Mouse (Mus musculus) olfactory bulb, adult 2 months (tissue): Measurements from ENCODE around the gene Atp8b3. TPM values are rescaled to one million over a fixed set of nuclear protein-coding genes. Genes with fewer than 3 reads are reported as not detected.

Source experiments
- H3K27ac ChIP-seq: fragments of 200-500 bp; 2 replicates; pipeline ENCODE4 v1.5.1; 2012; ENCODE audit warnings: low read depth, low read length; ENCODE audit not compliant: insufficient read depth
- H3K4me1 ChIP-seq: fragments of 200-500 bp; 2 replicates; pipeline ENCODE4 v1.6.1; 2012; ENCODE audit warnings: low read length; ENCODE audit not compliant: control insufficient read depth, insufficient read depth
- H3K4me3 ChIP-seq: fragments of 200-500 bp; 2 replicates; pipeline ENCODE4 v1.5.1; 2012; ENCODE audit warnings: mild to moderate bottlenecking, low read depth, low read length, moderate library complexity; ENCODE audit not compliant: insufficient read depth
- CTCF ChIP-seq: fragments of 200-500 bp; IDR thresholded peaks from 2 replicates; pipeline ENCODE4 v1.5.1; 2012; ENCODE audit warnings: low read depth, mild to moderate bottlenecking, low read length, moderate library complexity; ENCODE audit not compliant: insufficient read depth
- POLR2A ChIP-seq: fragments of 200-500 bp; IDR thresholded peaks from 2 replicates; pipeline ENCODE4 v1.6.1; 2012; ENCODE audit warnings: mild to moderate bottlenecking, low read depth, low read length, moderate library complexity; ENCODE audit not compliant: insufficient read depth
- WGBS: fragments of 180-500 bp; shearing (Covaris S2); methylation state at CpG from one replicate; pipeline ENCODE4 v1.1.7; 2018; 5-methylcytosine and 5-hydroxymethylcytosine counted together
- polyA plus RNA-seq: library from polyadenylated mRNA; stranded (reverse); fragments of >200 nt; gene quantifications from 2 replicates; pipeline ENCODE4 v1.2.4, GENCODE M21; 2012; ENCODE audit warnings: low replicate concordance; ENCODE audit not compliant: missing spikeins, insufficient read depth, insufficient read length

Gene Atp8b3
- polyA plus RNA-seq, 1 experiment, result not detected

DNA sequence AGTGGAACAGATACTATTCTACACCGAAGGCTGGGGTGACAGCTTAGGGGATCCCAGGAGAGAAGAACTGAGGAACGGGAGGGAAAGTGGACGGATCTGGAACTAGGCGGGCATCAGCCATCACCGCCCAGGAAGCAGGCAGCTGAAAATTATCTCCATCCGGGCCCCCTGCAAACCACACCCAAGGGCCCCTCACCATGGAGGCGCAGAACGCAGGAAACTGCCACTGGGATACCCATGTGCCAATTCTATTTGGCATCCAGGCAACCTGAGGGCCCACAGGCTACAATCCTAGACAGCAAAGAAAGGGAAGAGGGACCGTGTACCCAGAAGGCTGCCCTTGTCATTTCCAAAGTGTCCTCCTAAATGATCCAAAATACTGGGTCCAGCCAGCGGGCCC is 31.5 kb upstream of the Atp8b3 start:
- 75% methylated on average over 10 of the region's 10 CpGs for WGBS
- Histone ChIP-seq H3K27ac (peak overlapping the region; percentile 94), H3K4me1 (peaks cover 86% of the 10 kb centered on the region), H3K4me3 (peak overlapping the region; percentile 20; the same call in 1 of the 2 replicates)
- TF ChIP-seq POLR2A (no peak), CTCF (no peak)

DNA sequence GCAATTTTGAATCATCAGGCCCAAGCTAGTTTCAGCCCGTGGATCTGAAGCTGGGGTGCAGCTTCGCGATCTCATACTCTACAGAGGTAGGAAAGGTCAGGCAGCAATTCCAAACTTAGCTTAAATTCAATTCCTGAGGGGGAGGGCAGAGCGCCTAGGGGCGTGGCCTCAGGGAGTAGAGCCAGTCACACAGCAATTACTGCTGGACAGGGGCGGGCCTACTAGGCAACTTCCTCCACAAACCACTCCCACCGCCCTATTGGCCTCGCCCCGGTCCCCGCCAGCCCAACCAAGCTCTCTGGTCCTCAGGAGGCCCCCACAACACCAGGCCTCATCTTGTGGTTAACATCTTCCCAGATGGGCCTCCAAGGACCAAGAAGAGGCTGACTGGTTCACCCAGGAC is 30.7 kb upstream of the Atp8b3 start:
- Histone ChIP-seq H3K4me3 (no peak overlapping the region), H3K4me1 (peaks cover 78% of the 10 kb centered on the region), H3K27ac (peak overlapping the region; percentile 94)
- WGBS, result 52% methylated on average over 10 of the region's 10 CpGs
- TF ChIP-seq POLR2A (no peak), CTCF (no peak)

DNA sequence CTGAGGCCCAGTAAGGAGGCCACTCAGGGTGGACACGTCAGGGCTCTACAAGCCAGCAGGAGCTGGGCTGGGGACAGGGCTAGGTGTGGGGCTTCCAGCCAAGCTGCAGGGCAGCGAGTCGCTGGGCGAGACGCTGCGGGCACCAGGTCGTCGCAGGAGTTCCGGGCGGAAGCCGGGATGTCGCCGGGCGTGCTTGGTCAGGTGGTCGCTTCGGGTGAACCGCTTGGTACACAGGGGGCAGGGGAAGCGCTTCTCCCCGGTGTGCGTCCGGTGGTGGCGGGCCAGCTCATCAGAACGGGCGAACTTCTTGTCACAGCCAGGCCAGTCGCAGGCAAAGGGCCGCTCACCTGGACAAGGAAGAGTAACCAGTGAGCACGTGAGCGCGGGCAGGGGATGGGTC is 30.0 kb upstream of the Atp8b3 start:
- H3K4me3 ChIP-seq, result no peak overlapping the region
- peaks cover 78% of the 10 kb centered on the region for H3K4me1 ChIP-seq
- H3K27ac ChIP-seq, result peak overlapping the region; percentile 94
- WGBS, result 96% methylated on average over 29 of the region's 29 CpGs
- no peak for TF ChIP-seq POLR2A
- no peak for TF ChIP-seq CTCF

DNA sequence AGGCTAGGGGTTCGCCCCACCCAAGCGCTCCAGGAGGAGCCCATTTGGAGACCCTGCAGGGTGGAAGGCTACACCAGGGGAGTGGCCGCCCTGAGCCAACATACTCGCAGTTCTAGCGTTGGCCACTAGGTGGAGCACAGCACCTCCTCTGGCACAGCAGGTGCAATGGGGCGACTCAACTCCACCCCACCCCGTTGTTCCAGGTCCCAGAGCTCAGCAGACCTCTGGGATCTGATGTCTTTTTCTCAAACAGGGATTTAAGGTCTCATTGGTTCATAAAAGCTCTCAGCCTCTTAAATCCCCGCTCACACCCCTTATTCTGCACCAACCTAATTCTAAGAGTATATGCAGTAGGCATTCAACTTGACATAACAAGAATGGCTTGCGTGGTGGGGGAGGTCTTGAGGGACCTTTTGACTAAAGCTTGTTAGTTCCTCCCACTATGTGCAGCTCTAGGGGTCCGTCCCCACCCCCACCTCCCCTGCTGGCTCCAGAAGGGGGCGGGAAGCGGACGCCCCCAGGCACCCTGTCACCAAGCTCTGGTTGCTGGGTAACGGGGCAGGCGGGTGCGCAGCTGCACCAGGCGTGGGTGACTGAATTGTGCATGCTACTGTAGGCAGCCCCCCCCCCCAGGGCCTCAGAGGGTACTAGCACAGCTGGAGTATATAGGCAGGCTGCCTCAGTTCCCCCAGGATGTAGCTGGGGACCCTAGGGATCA is 27.6 kb upstream of the Atp8b3 start:
- H3K4me1 ChIP-seq, result peaks cover 58% of the 10 kb centered on the region
- H3K4me3 ChIP-seq, result no peak overlapping the region
- WGBS, result 6% methylated on average over 17 of the region's 17 CpGs
- peak overlapping the region; percentile 94 for H3K27ac ChIP-seq
- TF ChIP-seq CTCF, result peak; percentile 88; the same call in 1 of the 2 replicates
- TF ChIP-seq POLR2A, result no peak

DNA sequence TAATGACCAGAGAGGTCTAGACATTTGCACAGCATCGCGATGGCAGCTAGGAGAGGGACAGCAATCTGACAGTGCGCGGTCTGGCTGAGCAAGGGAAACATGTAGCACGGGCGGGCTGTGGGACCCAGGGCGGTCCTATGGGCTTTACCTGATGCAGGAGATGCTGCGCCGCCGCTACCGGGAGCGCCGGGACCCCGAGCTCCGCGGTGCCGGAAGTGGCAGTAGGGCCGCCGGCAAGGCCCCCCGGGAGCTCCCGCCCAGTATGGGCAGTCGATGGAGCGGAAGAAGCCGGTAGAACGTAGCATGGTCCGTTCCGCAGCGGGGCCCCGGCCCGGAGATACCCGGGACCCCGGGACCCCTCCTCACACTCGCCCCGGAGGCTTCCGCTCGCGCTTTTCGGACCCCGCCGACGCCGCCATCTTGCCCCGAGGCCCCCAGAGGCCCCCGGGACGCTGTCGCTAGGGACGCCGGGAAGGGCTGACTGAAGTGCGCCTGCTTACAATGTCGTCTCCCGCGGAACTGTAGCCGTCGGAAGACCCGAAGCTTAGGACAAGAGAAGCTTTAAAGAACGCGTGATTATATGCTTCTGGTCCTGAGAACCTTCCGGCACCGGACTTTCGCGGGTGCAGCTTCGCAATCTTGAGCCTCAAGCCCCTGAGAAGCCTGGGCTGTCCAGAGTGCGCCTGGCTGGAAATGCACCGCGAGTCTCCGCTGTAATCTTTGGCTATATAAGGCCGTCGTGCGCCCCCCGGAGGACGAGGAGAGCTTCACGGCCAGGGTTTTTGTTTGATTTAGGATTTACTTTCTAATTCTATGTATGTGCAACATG is 22.4 kb upstream of the Atp8b3 start, which contains the start of gene Rexo1:
Gene Rexo1, minus strand, starts transcription at position 445 of the 829 bp plus-strand sequence.
- H3K4me1 ChIP-seq, result peaks cover 43% of the 10 kb centered on the region
- H3K27ac ChIP-seq, result peak within 1 kb of the TSS; percentile 99
- WGBS, result under 1% methylated on average over 72 of the region's 72 CpGs
- TF ChIP-seq CTCF, result peak; percentile 72
- no peak for TF ChIP-seq POLR2A
- H3K4me3 ChIP-seq, result peak within 1 kb of the TSS; percentile 85

DNA sequence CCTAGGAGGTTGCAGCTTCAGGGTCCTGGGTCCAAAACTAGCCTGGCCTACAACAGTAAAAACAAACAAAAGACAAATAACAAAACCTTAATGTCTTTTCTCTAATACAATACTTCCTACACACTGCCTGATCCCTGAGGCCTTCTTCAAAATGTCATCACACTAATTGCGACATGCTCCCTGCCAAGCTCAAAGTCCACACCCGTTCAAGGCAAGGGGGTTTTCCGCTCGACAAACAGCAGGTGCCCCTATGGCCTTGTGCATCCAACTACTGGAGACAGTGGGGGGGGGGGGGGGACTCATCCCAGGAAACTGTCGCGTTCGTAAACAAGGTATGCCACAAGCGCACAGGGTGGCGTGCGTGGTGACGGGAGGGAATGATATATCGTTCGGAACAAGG is 21.7 kb upstream of the Atp8b3 start:
- no peak for TF ChIP-seq POLR2A
- TF ChIP-seq CTCF, result no peak
- Histone ChIP-seq H3K4me1 (peaks cover 37% of the 10 kb centered on the region), H3K4me3 (peak overlapping the region; percentile 85), H3K27ac (no peak overlapping the region)
- 2% methylated on average over 13 of the region's 13 CpGs for WGBS

DNA sequence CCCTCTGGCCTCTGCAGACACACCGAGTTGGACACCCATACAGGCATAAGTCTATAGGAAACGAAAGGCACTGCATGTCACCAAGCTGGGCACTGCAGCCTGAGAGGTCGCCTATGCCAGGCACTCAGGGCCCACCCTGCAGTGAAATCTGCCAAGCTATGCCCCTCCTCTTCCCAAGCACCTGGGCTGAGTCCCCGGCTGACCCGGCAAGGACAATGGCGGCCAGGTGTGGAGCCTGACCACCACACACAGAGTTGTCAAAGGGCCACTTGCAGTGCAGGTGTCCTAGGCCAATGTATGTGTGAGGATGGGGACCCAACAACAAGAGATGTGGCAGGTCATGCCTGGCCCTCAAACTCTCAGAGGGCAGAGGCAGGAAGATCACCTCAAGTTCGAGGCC is 20.5 kb upstream of the Atp8b3 start:
- Histone ChIP-seq H3K27ac (no peak overlapping the region), H3K4me1 (peaks cover 36% of the 10 kb centered on the region), H3K4me3 (no peak overlapping the region)
- 81% methylated on average over 7 of the region's 7 CpGs for WGBS
- TF ChIP-seq POLR2A (no peak), CTCF (no peak)

DNA sequence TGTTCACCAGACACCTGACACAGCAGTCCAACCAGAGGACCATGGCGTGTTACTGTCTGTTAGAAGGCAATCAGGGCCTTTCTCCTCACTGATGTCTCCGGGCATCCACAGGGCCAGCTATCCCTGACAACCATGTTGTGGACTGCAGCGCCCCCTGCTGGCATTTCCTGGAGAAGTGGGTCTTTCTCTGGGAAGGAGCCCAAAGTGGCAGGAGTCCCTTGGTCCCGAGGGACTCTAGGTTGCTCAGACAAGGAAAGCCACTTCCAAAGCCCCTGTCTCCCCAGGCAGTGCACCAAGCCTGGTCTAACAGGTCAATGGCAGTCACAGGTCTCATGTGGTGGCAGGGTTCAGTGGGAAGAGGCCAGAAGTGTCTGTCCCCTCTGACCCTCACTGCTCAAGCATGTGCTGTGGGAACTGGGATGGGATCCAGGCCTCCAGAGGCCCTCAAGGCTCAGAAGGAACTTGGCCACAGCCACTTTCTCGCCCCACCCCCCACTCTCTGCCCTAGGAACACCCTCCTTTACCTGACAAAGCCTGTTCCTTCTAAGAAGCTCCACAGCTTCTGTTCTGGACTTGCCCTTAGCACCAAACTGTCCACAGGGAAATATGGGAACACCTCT is 18.5 kb upstream of the Atp8b3 start:
- H3K27ac ChIP-seq, result no peak overlapping the region
- 23% methylated on average over 5 of the region's 5 CpGs for WGBS
- H3K4me3 ChIP-seq, result no peak overlapping the region
- TF ChIP-seq CTCF (peak; percentile 73; the same call in 1 of the 2 replicates), POLR2A (no peak)
- H3K4me1 ChIP-seq, result peaks cover 43% of the 10 kb centered on the region

DNA sequence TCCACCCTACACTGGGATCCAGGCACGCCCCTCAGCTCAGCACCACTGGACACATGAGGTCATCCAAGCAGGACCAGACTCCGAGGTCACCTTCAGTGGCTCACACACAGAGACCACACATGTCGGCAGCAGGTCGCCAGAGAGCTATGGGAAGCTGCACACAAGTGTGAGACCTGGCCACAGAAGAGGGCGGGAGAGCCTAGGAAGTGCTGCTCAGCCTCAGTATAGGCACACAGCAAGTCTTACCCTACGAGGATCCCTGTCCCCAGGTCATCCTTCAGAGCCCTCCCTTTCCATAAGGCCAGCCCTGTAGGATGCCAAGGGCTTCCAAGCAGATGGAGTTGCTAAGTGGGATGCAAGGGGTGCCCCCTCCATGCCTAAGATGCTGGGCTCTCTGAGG is 15.1 kb upstream of the Atp8b3 start:
- no peak overlapping the region for H3K27ac ChIP-seq
- 92% methylated on average over 6 of the region's 6 CpGs for WGBS
- TF ChIP-seq CTCF (no peak), POLR2A (no peak)
- peaks cover 33% of the 10 kb centered on the region for H3K4me1 ChIP-seq
- H3K4me3 ChIP-seq, result no peak overlapping the region

DNA sequence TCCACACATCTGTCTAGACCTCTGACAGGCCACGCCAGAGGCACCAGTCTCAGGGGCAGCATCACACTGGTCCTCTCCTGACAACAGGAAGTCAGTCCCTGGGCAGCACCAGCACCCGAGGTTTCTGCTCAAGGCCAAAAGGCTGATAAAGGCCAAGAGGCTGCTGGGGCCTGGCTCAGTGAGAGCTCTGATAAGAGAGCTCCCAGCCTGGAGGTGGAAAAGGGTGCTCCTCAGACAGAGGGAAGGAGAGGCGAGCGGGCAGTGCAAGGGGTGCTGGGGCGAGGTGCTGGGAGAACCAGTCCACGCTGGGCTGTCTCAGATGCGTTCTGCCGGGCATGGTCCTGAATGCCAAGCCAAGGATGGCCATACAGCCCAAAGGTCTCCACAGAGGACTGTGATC is 14.7 kb upstream of the Atp8b3 start:
- 91% methylated on average over 8 of the region's 8 CpGs for WGBS
- no peak overlapping the region for H3K27ac ChIP-seq
- H3K4me3 ChIP-seq, result no peak overlapping the region
- TF ChIP-seq POLR2A, result no peak
- peaks cover 30% of the 10 kb centered on the region for H3K4me1 ChIP-seq
